Mouse (Mus musculus): ENCODE results near the gene Ms4a7.

Gene Ms4a7

GRCm38 (mm10) chr19:11276431-11276830 lies 59.5 kb downstream of the Ms4a7 start:
- in situ Hi-C loops (cut with MboI, MseI) = no loop called here
